Mouse (Mus musculus) liver, embryonic 15.5 days (tissue): ENCODE data around the gene Fxyd6. TPM values are rescaled to one million over a fixed set of nuclear protein-coding genes. Genes with fewer than 3 reads are reported as not detected.
A peak's percentile ranks its signal among the peaks of the same experiment; 100 is the strongest.

ENCODE experiments used
- ATAC-seq: fragments of 200-750 bp; cut with Nextera tagmentation; 2 replicates; pipeline ENCODE4 v1.8.0; 2017; ENCODE audit warnings: moderate number of reproducible peaks, mild to moderate bottlenecking, moderate library complexity; ENCODE audit not compliant: insufficient read depth
- H3K27ac ChIP-seq: fragments of 300-500 bp; sonication (generic); replicated peaks from 2 replicates; pipeline ENCODE4 v1.5.1; 2015; ENCODE audit warnings: mild to moderate bottlenecking, inconsistent platforms
- H3K27me3 ChIP-seq: fragments of 300-500 bp; sonication (generic); 2 replicates; pipeline ENCODE4 v1.6.1; 2015; ENCODE audit warnings: mild to moderate bottlenecking, inconsistent platforms
- H3K36me3 ChIP-seq: fragments of 300-500 bp; sonication (generic); replicated peaks from 2 replicates; pipeline ENCODE4 v1.6.1; 2015; ENCODE audit warnings: moderate library complexity, mild to moderate bottlenecking, inconsistent platforms
- H3K4me1 ChIP-seq: fragments of 300-500 bp; sonication (generic); replicated peaks from 2 replicates; pipeline ENCODE4 v1.6.1; 2015; ENCODE audit warnings: inconsistent platforms
- H3K4me2 ChIP-seq: fragments of 300-500 bp; sonication (generic); 2 replicates; pipeline ENCODE4 v1.6.1; 2015; ENCODE audit warnings: moderate library complexity, mild to moderate bottlenecking, inconsistent platforms
- H3K4me3 ChIP-seq: fragments of 300-500 bp; sonication (generic); replicated peaks from 2 replicates; pipeline ENCODE4 v1.5.1; 2015; ENCODE audit warnings: mild to moderate bottlenecking, inconsistent platforms
- H3K9ac ChIP-seq: fragments of 300-500 bp; sonication (generic); 2 replicates; pipeline ENCODE4 v1.6.1; 2015; ENCODE audit warnings: moderate library complexity, mild to moderate bottlenecking, inconsistent platforms
- H3K9me3 ChIP-seq: fragments of 300-500 bp; sonication (generic); replicated peaks from 2 replicates; pipeline ENCODE4 v1.6.1; 2016; ENCODE audit warnings: inconsistent platforms
- WGBS: fragments of 180-500 bp; shearing (Covaris S2); methylation state at CpG from one replicate; pipeline ENCODE4 v1.1.7; 2015; ENCODE audit warnings: mixed read lengths; ENCODE audit not compliant: insufficient replicate concordance; 5-methylcytosine and 5-hydroxymethylcytosine counted together
- polyA plus RNA-seq: library from polyadenylated mRNA; unstranded; fragments of >200 nt; fragmentation: Nextera tagmentation; extraction: Ambion mirVana; gene quantifications from 2 replicates; pipeline ENCODE4 v1.2.1, GENCODE M21; 2015

Fxyd6 gene
- polyA plus RNA-seq, 1 experiment from 2014 or later = 1.9 TPM

DNA sequence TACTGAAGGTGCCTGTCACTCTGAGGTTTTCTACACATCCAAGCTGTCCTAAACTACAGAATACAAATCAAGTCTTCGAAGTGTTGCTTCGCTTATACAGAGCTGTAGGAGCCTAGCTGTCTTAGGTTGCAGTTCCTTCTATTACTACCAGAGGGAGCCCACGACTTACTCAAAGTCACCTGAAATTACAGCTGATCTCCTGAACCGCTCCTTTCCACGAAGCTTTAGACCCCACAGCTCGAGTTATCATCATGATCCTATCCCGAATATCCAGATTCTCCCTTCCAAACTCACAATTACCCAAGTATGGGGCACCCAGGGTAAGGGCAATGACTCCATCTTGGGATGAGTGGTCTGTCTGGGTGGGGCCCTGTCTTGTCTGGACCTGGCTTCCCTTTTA lies 41.8 kb downstream of the Fxyd6 start:
- H3K27ac ChIP-seq = no peak overlapping the region
- no peaks in the 10 kb centered on the region for H3K9me3 ChIP-seq
- no peaks in the 10 kb centered on the region for H3K36me3 ChIP-seq
- no peak for ATAC-seq
- peaks cover 6% of the 10 kb centered on the region; the same call in 1 of the 2 replicates for H3K27me3 ChIP-seq
- H3K9ac ChIP-seq = no peak overlapping the region
- peaks cover 5% of the 10 kb centered on the region; the same call in 1 of the 2 replicates for H3K4me1 ChIP-seq
- H3K4me2 ChIP-seq = no peak overlapping the region; the same call in 1 of the 2 replicates
- H3K4me3 ChIP-seq = no peak overlapping the region
- WGBS = 17% methylated on average over 7 of the region's 7 CpGs

- WGBS = 4% methylated on average over 10 of the region's 10 CpGs
- no peak for ATAC-seq
- Histone ChIP-seq H3K9me3 (no peaks in the 10 kb centered on the region), H3K4me3 (no peak overlapping the region), H3K27me3 (peaks cover 6% of the 10 kb centered on the region; the same call in 1 of the 2 replicates), H3K9ac (no peak overlapping the region), H3K4me1 (peaks cover 5% of the 10 kb centered on the region; the same call in 1 of the 2 replicates), H3K27ac (no peak overlapping the region), H3K4me2 (no peak overlapping the region; the same call in 1 of the 2 replicates), H3K36me3 (no peaks in the 10 kb centered on the region)
Measured at GRCm38 (mm10) chr9:45412287-45412686, 42.3 kb downstream of the Fxyd6 start.

GRCm38 (mm10) chr9:45412700-45413477 lies 42.9 kb downstream of the Fxyd6 start:
- WGBS = 65% methylated on average over 4 of the region's 4 CpGs

DNA sequence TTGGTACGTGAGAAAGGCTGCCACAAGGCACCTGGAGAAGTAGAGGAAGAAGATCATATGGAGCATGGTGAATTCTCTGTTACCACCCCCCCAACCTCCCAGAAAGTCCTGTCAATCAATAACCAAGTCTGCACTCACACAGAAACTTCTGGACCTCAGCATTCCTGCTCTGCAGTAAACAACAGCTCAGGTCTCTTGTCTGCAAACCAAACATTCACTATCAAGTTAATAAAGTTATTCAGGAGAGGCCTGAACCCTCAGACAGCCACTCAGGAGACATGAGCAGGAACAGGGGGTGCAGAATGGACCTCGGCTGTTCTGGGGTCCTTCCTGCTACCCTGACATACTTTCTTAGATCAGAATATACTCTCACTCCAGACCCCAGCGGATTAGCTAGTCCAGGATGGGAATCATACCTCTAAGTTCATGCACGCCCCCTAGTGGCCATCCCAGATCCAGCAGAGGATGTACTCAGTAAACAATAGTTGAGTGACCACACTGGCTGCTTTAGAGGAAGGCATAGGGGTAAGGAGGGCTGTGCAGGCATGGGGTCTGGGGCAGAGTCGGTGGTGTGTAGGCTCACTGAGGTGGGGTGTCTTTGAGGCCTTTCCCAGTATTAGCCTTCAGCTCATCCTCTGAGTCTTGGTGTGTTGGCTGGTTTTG lies 43.6 kb downstream of the Fxyd6 start:
- 39% methylated on average over 5 of the region's 5 CpGs for WGBS
- no peak overlapping the region for H3K4me2 ChIP-seq
- H3K9ac ChIP-seq = no peak overlapping the region
- H3K36me3 ChIP-seq = no peaks in the 10 kb centered on the region
- H3K4me1 ChIP-seq = peaks cover 5% of the 10 kb centered on the region; the same call in 1 of the 2 replicates
- no peak overlapping the region for H3K27ac ChIP-seq
- H3K9me3 ChIP-seq = no peaks in the 10 kb centered on the region
- H3K27me3 ChIP-seq = 0 out of 2 replicates have a peak, but pooled peaks cover 6% of the 10 kb centered on the region
- H3K4me3 ChIP-seq = no peak overlapping the region
- no peak for ATAC-seq

More at GRCm38 (mm10) chr9:45412700-45413477, 42.9 kb downstream of the Fxyd6 start:
- Histone ChIP-seq H3K4me2 (no peak overlapping the region), H3K36me3 (no peaks in the 10 kb centered on the region), H3K9me3 (no peaks in the 10 kb centered on the region), H3K4me3 (no peak overlapping the region), H3K27ac (no peak overlapping the region), H3K9ac (no peak overlapping the region), H3K4me1 (peaks cover 5% of the 10 kb centered on the region; the same call in 1 of the 2 replicates), H3K27me3 (0 out of 2 replicates have a peak, but pooled peaks cover 6% of the 10 kb centered on the region)
- ATAC-seq = no peak

DNA sequence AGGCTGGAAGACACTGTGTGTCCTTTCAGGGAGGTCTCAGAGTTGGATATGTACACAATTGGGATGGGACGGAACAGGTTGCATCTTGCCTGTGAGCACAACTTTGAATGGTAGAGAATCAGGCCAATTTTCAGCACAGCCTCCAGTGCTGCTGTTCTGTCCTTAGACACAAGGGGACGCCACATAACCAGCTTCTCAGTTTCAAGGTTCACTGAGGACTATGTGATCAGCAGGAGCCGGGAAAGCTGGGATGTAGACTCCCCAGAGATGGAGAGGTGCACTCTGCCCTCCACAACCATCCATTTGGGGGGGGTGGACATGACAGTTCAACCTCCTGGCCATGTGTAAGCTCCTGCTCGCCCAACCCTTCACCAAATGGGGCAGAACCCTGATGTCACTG lies 45.9 kb downstream of the Fxyd6 start:
- Histone ChIP-seq H3K4me3 (no peak overlapping the region), H3K27ac (no peak overlapping the region), H3K4me1 (peaks cover 5% of the 10 kb centered on the region; the same call in 1 of the 2 replicates), H3K9me3 (no peaks in the 10 kb centered on the region), H3K4me2 (no peak overlapping the region), H3K27me3 (no peaks in the 10 kb centered on the region), H3K36me3 (no peaks in the 10 kb centered on the region), H3K9ac (no peak overlapping the region)
- 40% methylated on average over 4 of the region's 4 CpGs for WGBS
- ATAC-seq = no peak

DNA sequence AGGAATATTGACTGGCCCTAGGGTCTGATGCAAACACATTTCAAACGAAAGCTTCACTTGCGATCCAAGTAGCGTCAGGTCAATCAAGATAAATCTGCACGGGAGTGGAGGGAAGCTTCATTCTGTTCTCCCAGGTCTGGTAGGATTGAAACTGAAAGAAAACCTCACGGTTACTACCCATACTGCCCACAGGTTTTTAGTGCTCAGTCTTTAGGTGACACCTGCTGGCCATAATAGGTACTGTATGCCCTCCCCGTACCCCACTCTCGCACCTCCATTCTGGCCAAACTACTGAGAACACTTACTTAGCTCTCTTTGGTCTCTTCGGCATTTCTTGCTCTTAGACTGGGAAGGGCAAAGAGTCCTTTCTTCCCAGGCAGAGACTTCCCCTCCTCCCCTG lies 47.3 kb downstream of the Fxyd6 start:
- WGBS = 11% methylated on average over 8 of the region's 8 CpGs
- Histone ChIP-seq H3K9me3 (no peaks in the 10 kb centered on the region), H3K27ac (no peak overlapping the region), H3K9ac (no peak overlapping the region), H3K4me2 (peak overlapping the region; percentile 42), H3K36me3 (no peaks in the 10 kb centered on the region), H3K4me3 (peak overlapping the region; percentile 34), H3K4me1 (0 out of 2 replicates have a peak, but pooled peaks cover under 1% of the 10 kb centered on the region), H3K27me3 (no peaks in the 10 kb centered on the region)
- ATAC-seq = no peak

DNA sequence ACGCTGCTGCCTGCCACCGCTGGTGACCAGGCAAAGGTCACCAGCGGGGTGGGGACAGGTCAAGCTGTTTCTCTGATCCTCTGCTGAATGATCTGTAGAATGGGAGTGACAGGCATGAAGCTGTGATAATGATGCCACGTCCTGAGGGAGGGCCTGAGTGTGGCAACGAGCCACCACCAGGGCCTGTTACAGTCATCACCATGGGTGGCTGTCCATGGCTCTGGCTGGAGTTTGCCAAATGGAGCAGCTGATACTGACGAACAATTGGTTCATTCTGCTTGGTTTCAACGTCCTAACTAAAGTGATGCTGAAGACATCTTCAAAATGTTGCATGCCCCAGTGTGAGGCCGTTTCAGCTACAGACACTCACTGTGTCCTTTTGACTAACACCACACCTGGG lies 48.3 kb downstream of the Fxyd6 start:
- 55% methylated on average over 8 of the region's 8 CpGs for WGBS
- Histone ChIP-seq H3K9ac (no peak overlapping the region), H3K4me1 (no peaks in the 10 kb centered on the region), H3K4me3 (no peak overlapping the region), H3K27me3 (no peaks in the 10 kb centered on the region), H3K36me3 (no peaks in the 10 kb centered on the region), H3K27ac (no peak overlapping the region), H3K9me3 (no peaks in the 10 kb centered on the region), H3K4me2 (no peak overlapping the region)
- ATAC-seq = no peak

GRCm38 (mm10) chr9:45421209-45421608 lies 51.2 kb downstream of the Fxyd6 start:
- no peak overlapping the region for H3K27ac ChIP-seq
- no peak overlapping the region for H3K9ac ChIP-seq
- H3K27me3 ChIP-seq = no peaks in the 10 kb centered on the region
- H3K9me3 ChIP-seq = no peaks in the 10 kb centered on the region
- WGBS = 57% methylated on average over 8 of the region's 8 CpGs
- H3K4me3 ChIP-seq = no peak overlapping the region
- H3K36me3 ChIP-seq = no peaks in the 10 kb centered on the region
- H3K4me2 ChIP-seq = no peak overlapping the region
- no peaks in the 10 kb centered on the region for H3K4me1 ChIP-seq
- no peak for ATAC-seq

GRCm38 (mm10) chr9:45422761-45423298 lies 52.8 kb downstream of the Fxyd6 start:
- H3K9ac ChIP-seq = no peak overlapping the region
- H3K36me3 ChIP-seq = no peaks in the 10 kb centered on the region
- 52% methylated on average over 7 of the region's 7 CpGs for WGBS
- no peak overlapping the region for H3K27ac ChIP-seq
- H3K9me3 ChIP-seq = no peaks in the 10 kb centered on the region
- H3K27me3 ChIP-seq = peaks cover 6% of the 10 kb centered on the region; the same call in 1 of the 2 replicates
- no peak overlapping the region for H3K4me2 ChIP-seq
- no peak overlapping the region for H3K4me3 ChIP-seq
- no peak for ATAC-seq
- no peaks in the 10 kb centered on the region for H3K4me1 ChIP-seq

GRCm38 (mm10) chr9:45426456-45426855 lies 56.5 kb downstream of the Fxyd6 start, which contains the start of gene Dscaml1:
Gene Dscaml1 (plus strand): TSS chr9:45426628.
- ATAC-seq = no peak
- Histone ChIP-seq H3K4me1 (no peaks in the 10 kb centered on the region), H3K27ac (no peak within 1 kb of the TSS), H3K27me3 (peaks cover 37% of the 10 kb centered on the region), H3K4me3 (no peak within 1 kb of the TSS), H3K9ac (no peak within 1 kb of the TSS), H3K36me3 (no peaks in the 10 kb centered on the region), H3K9me3 (no peaks in the 10 kb centered on the region), H3K4me2 (no peak within 1 kb of the TSS)
- 61% methylated on average over 4 of the region's 4 CpGs for WGBS

DNA sequence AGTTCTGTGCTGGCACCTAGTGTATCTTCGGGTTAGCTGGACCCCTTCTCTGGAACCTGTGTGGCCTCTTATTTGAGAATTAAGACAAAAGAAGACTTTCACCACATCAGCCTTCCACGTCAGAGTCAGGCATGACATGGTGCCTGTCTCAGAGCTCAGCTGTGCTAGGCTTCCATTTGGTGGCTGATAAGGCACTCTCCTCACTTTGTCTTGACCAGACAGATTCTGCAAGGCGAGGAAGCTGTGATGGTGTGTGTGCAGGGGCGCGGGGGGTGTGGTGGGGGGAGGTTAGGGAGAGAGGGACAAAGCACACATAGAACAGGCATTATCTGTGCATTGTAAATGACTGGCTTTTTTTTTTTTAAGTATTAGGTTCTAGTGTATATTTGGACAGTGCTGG lies 59.4 kb downstream of the Fxyd6 start:
- H3K27me3 ChIP-seq = peaks cover 55% of the 10 kb centered on the region
- H3K4me3 ChIP-seq = no peak overlapping the region
- WGBS = 9% methylated on average over 5 of the region's 5 CpGs
- H3K9me3 ChIP-seq = no peaks in the 10 kb centered on the region
- no peak for ATAC-seq
- H3K36me3 ChIP-seq = no peaks in the 10 kb centered on the region
- no peak overlapping the region for H3K27ac ChIP-seq
- H3K4me1 ChIP-seq = no peaks in the 10 kb centered on the region
- no peak overlapping the region for H3K9ac ChIP-seq
- no peak overlapping the region for H3K4me2 ChIP-seq
